Mouse (Mus musculus) bone marrow macrophage, adult 2 months (primary cell): ENCODE measurements around the gene Negr1.

ENCODE experiments used
- CTCF ChIP-seq: IDR thresholded peaks from 2 replicates; pipeline ENCODE4 v1.5.1; 2012; ENCODE audit warnings: low read depth, mild to moderate bottlenecking, low read length, moderate library complexity
- POLR2A ChIP-seq: IDR thresholded peaks from 2 replicates; pipeline ENCODE4 v1.6.1; 2012; ENCODE audit warnings: mild to moderate bottlenecking, low read depth, low read length, borderline replicate concordance

DNA sequence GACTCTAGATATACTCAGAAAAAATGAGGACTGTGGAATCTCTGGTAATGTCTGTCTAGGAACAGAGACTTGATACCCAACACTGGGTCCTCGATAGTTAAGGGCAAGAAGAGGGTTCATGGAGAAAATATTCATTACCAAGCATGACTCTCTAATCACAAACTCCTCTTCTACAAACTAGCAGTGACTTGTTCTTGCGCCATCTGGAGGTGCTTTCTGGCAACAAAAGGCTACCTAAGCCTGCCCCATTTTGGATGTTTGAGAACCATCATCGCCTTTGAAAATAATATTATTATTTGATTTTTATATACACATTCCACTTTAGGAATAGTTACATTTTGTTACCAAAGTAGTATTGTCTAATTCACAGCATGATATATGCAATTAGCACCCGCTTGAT is 637.1 kb downstream of the Negr1 start:
- no peak for TF ChIP-seq CTCF
- TF ChIP-seq POLR2A: no peak
